Mouse (Mus musculus) CH12.LX (cell line): ENCODE measurements at regions not wholly inside any gene's neighbourhood (a gene's known extent, or its start where the extent isn't known, plus 50 kb on each side); places are given as distances from the start of the nearest gene placed in this dataset.

Source experiments
- CTCF ChIP-seq, 2 experiments: IDR thresholded peaks in 1 of 2; conservative IDR thresholded peaks in 1 of 2; 2 replicates each; pipeline ENCODE4 v1.5.1; 2011 to 2012; ENCODE audit warnings: low read depth in 2 of 2, low read length in 2 of 2, improper control_type of control experiment in 1 of 2, inconsistent platforms in 1 of 2, mild to moderate bottlenecking in 1 of 2, moderate library complexity in 1 of 2
- E2F4 ChIP-seq: IDR thresholded peaks from 2 replicates; pipeline ENCODE4 v1.6.1; 2011; ENCODE audit warnings: low read depth, low read length, improper control_type of control experiment; ENCODE audit not compliant: insufficient replicate concordance
- EP300 ChIP-seq: IDR thresholded peaks from 2 replicates; pipeline ENCODE4 v1.6.1; 2011; ENCODE audit warnings: low read length, improper control_type of control experiment
- RCOR1 ChIP-seq: conservative IDR thresholded peaks from 2 replicates; pipeline ENCODE4 v1.6.1; 2012; ENCODE audit warnings: low read depth, mild to moderate bottlenecking, inconsistent platforms, low read length, improper control_type of control experiment
- ZNF384 ChIP-seq: IDR thresholded peaks from 2 replicates; pipeline ENCODE4 v1.6.1; 2012; ENCODE audit warnings: low read depth, low read length, improper control_type of control experiment, inconsistent platforms

- TF ChIP-seq RCOR1 (no peak), CTCF (conservative IDR thresholded peaks at IDR 0.05 in 1 of 2, IDR thresholded peaks at IDR 0.05 in 1 of 2; ENCODE audit: low read depth in 2 of 2, low read length in 2 of 2) (no peak), E2F4 (no peak), EP300 (no peak), ZNF384 (no peak)
Measured at GRCm38 (mm10) chr9:48060996-48061395, 100.8 kb upstream of the Nxpe4 start.
